ENCODE assay signal across 11 mouse cellular contexts in the genomic region with DNA sequence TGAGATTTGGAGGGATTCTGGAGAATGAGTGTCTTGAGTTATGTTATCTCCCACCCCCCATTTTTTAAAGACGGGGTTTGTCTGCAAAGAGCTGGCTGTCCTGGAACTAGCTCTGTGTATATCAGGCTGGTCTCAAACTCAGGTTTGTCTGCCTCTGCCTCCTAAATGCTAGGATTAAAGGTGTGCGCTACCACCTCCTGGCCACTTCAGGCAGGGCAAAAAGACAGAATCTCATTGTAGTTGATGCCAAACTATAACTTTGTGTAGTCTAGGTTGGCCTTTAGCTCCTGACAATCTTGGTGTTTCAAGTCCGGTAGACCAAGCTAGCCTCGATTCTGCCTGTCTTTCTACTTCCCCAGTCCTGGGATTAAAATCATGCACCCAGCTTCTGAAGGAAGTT. TPM values are rescaled to one million over a fixed set of nuclear protein-coding genes. Genes with fewer than 3 reads are reported as not detected.
DNase-seq lines count a peak whose midpoint lies in the region; ATAC-seq and TF ChIP-seq lines count a peak whose summit lies in the region.
"Had no signal": no experiment of that assay in that cellular context is flagged by ENCODE, and none has a peak within 500 bp of the region (broad histone marks: within the 10 kb centered on the region; RNA-seq: fewer than 3 reads in every experiment).

No protein-coding gene starts in this region.

- peak; percentile 66 for TF ChIP-seq CTCF in intestine, postnatal 0 days (IDR thresholded peaks at IDR 0.05; ENCODE audit: low read depth)
- peak; percentile 68 for TF ChIP-seq CTCF in liver, embryonic 14.5 days (IDR thresholded peaks at IDR 0.05; ENCODE audit: low read depth)

- no peak overlapping the region for H3K9ac ChIP-seq in intestine, postnatal 0 days (ENCODE audit: low read depth, low read length)
- no peak overlapping the region for H3K9ac ChIP-seq in intestine, embryonic 16.5 days (ENCODE audit: low read depth, low read length)
- no peak overlapping the region for H3K9ac ChIP-seq in liver, embryonic 14.5 days (replicated peaks)
- H3K9ac ChIP-seq: forebrain, embryonic 13.5 days had no signal

- no peaks in the 10 kb centered on the region; the same call in 1 of the 2 replicates for H3K27me3 ChIP-seq in intestine, postnatal 0 days (replicated peaks; ENCODE audit: control insufficient read depth, insufficient read depth, low read length)
- H3K27me3 ChIP-seq in intestine, embryonic 16.5 days (replicated peaks; ENCODE audit: control insufficient read depth, insufficient read depth, low read length), result no peaks in the 10 kb centered on the region
- no peaks in the 10 kb centered on the region for H3K27me3 ChIP-seq in liver, embryonic 14.5 days (ENCODE audit: control insufficient read depth, insufficient read depth, low read length)
- H3K27me3 ChIP-seq: forebrain, embryonic 13.5 days had no signal

- no peaks in the 10 kb centered on the region for H3K4me1 ChIP-seq in intestine, postnatal 0 days (replicated peaks; ENCODE audit: control insufficient read depth, insufficient read depth, low read length)
- no peaks in the 10 kb centered on the region for H3K4me1 ChIP-seq in intestine, embryonic 16.5 days (ENCODE audit: control insufficient read depth, insufficient read depth, low read length)
- H3K4me1 ChIP-seq in liver, embryonic 14.5 days (replicated peaks; ENCODE audit: control insufficient read depth in 2 of 2, insufficient read depth in 2 of 2, low read length in 1 of 2), result peaks cover 4 to 5% of the 10 kb centered on the region in 2 experiments; a peak in 3 of 4 replicates
- H3K4me1 ChIP-seq: forebrain, embryonic 13.5 days had no signal

- no peaks in the 10 kb centered on the region for H3K36me3 ChIP-seq in intestine, postnatal 0 days (ENCODE audit: control insufficient read depth, insufficient read depth)
- H3K36me3 ChIP-seq in intestine, embryonic 16.5 days (ENCODE audit: control insufficient read depth, insufficient read depth, low read length), result no peaks in the 10 kb centered on the region
- H3K36me3 ChIP-seq in liver, embryonic 14.5 days (replicated peaks; ENCODE audit: control insufficient read depth, insufficient read depth, low read depth), result no peaks in the 10 kb centered on the region

- ATAC-seq in intestine, postnatal 0 days, result no peak
- ATAC-seq in intestine, embryonic 16.5 days, result no peak
- ATAC-seq in liver, embryonic 14.5 days (ENCODE audit: insufficient read depth), result no peak
- ATAC-seq: forebrain, embryonic 13.5 days; midbrain, embryonic 16.5 days had no signal

- no peak overlapping the region for H3K27ac ChIP-seq in intestine, postnatal 0 days (ENCODE audit: low read depth, low read length)
- H3K27ac ChIP-seq in intestine, embryonic 16.5 days (ENCODE audit: low read length), result no peak overlapping the region
- no peak overlapping the region for H3K27ac ChIP-seq in liver, embryonic 14.5 days
- H3K27ac ChIP-seq: forebrain, embryonic 13.5 days; hindbrain, embryonic 10.5 days had no signal

- no peak overlapping the region for H3K4me3 ChIP-seq in intestine, postnatal 0 days (ENCODE audit: low read depth, low read length)
- H3K4me3 ChIP-seq in intestine, embryonic 16.5 days (ENCODE audit: low read length), result no peak overlapping the region
- H3K4me3 ChIP-seq in liver, embryonic 14.5 days (ENCODE audit: insufficient read depth in 1 of 2, low read depth in 2 of 2, low read length in 2 of 2), result no peak overlapping the region
- H3K4me3 ChIP-seq: forebrain, embryonic 13.5 days; hindbrain, embryonic 10.5 days had no signal

- H3K9me3 ChIP-seq in intestine, postnatal 0 days (ENCODE audit: control insufficient read depth), result no peaks in the 10 kb centered on the region
- no peaks in the 10 kb centered on the region for H3K9me3 ChIP-seq in intestine, embryonic 16.5 days (ENCODE audit: control insufficient read depth, low read length)
- H3K9me3 ChIP-seq in liver, embryonic 14.5 days (ENCODE audit: control insufficient read depth, low read length), result no peaks in the 10 kb centered on the region
- H3K9me3 ChIP-seq: forebrain, embryonic 13.5 days; hindbrain, embryonic 10.5 days had no signal

- no peak for TF ChIP-seq EP300 in liver, embryonic 14.5 days (IDR thresholded peaks at IDR 0.05; ENCODE audit: low read depth)

- no peak overlapping the region for H3K4me2 ChIP-seq in intestine, postnatal 0 days (replicated peaks; ENCODE audit: low read depth)
- H3K4me2 ChIP-seq in intestine, embryonic 16.5 days (ENCODE audit: low read depth, low read length), result no peak overlapping the region
- no peak overlapping the region for H3K4me2 ChIP-seq in liver, embryonic 14.5 days (ENCODE audit: low read depth)
- H3K4me2 ChIP-seq: forebrain, embryonic 13.5 days had no signal

- 80% methylated on average over 4 of the region's 4 CpGs for WGBS in intestine, postnatal 0 days
- WGBS in intestine, embryonic 16.5 days, result 79% methylated on average over 4 of the region's 4 CpGs
- 66% methylated on average over 4 of the region's 4 CpGs for WGBS in liver, embryonic 14.5 days (ENCODE audit: insufficient replicate concordance)

- DNase-seq in 416B (ENCODE audit: low read depth) (peak; percentile 22), NIH3T3 (ENCODE audit: low read depth) (peak; percentile 24)
- no peak for DNase-seq in liver, embryonic 14.5 days (ENCODE audit: low read depth in 3 of 3, low spot score in 3 of 3)
- DNase-seq in T-cell, adult 2 months (ENCODE audit: low spot score), result no peak
- DNase-seq in layer of hippocampus, adult 9-10 months (ENCODE audit: low spot score), result no peak
- DNase-seq in frontal cortex, postnatal 10 days (ENCODE audit: low spot score in 2 of 2), result no peak

RNA-seq across cellular contexts. Expression of gene Cecr2, which starts 8.7 kb away (rescaled TPM):
- polyA plus RNA-seq in intestine, postnatal 0 days (2015; fragmentation: Nextera tagmentation; extraction: Ambion mirVana), result 0.13 and 0.26 TPM in 2 replicates
- polyA plus RNA-seq in intestine, embryonic 16.5 days (2015; fragmentation: Nextera tagmentation; extraction: Ambion mirVana), result 0.54 and 0.61 TPM in 2 replicates
- polyA plus RNA-seq in liver, embryonic 14.5 days (2012; rRNA removed), result 5.5 and 6.2 TPM in 2 replicates
- 7.1 and 8.2 TPM in 2 replicates for polyA plus RNA-seq in liver, embryonic 14.5 days (2014; fragmentation: Nextera tagmentation; extraction: Ambion mirVana)

Comparison
In these comparisons a context has a peak if more than half of its experiments do, and no peak if none do; other contexts are left out.
1. DNase-seq: peak in 416B (single experiment) and NIH3T3 (single experiment); none in liver, embryonic 14.5 days (0 of 3), T-cell, adult 2 months (single experiment), layer of hippocampus, adult 9-10 months (single experiment) and frontal cortex, postnatal 10 days (0 of 2).